29 mouse cellular contexts compared by ENCODE assay signal in genomic region chr2:46450698-46451097, GRCm38 (mm10).
DNase-seq lines count a peak whose midpoint lies in the region; ATAC-seq and TF ChIP-seq lines count a peak whose summit lies in the region.
"Had no signal": no experiment of that assay in that cellular context is flagged by ENCODE, and none has a peak within 500 bp of the region (broad histone marks: within the 10 kb centered on the region; RNA-seq: fewer than 3 reads in every experiment).

No protein-coding gene starts in this region.

- peak overlapping the region; percentile 31 for H3K27ac ChIP-seq in gastrocnemius, adult 2 months
- H3K27ac ChIP-seq in lung, embryonic 15.5 days, result peak overlapping the region; percentile 6; the same call in 1 of the 2 replicates
- H3K27ac ChIP-seq: embryonic facial prominence, embryonic 12.5 days; forebrain, embryonic 10.5 days; forebrain, embryonic 15.5 days; intestine, embryonic 15.5 days; limb, embryonic 10.5 days; limb, embryonic 15.5 days; liver, embryonic 14.5 days; macrophage; midbrain, embryonic 13.5 days; stomach, embryonic 15.5 days had no signal

- H3K4me1 ChIP-seq in lung, embryonic 15.5 days, result no peaks in the 10 kb centered on the region
- H3K4me1 ChIP-seq: embryonic facial prominence, embryonic 12.5 days; forebrain, embryonic 10.5 days; forebrain, embryonic 15.5 days; intestine, embryonic 15.5 days; limb, embryonic 10.5 days; limb, embryonic 15.5 days; midbrain, embryonic 13.5 days; stomach, embryonic 15.5 days had no signal

- TF ChIP-seq CTCF in gastrocnemius, adult 2 months (IDR thresholded peaks at IDR 0.05), result no peak

- H3K4me2 ChIP-seq in lung, embryonic 15.5 days, result no peak overlapping the region
- H3K4me2 ChIP-seq: embryonic facial prominence, embryonic 12.5 days; forebrain, embryonic 15.5 days; intestine, embryonic 15.5 days; limb, embryonic 15.5 days; midbrain, embryonic 13.5 days; stomach, embryonic 15.5 days had no signal

- H3K4me3 ChIP-seq in gastrocnemius, adult 2 months, result no peak overlapping the region
- no peak overlapping the region for H3K4me3 ChIP-seq in lung, embryonic 15.5 days
- H3K4me3 ChIP-seq: embryonic facial prominence, embryonic 12.5 days; forebrain, embryonic 10.5 days; forebrain, embryonic 15.5 days; intestine, embryonic 15.5 days; limb, embryonic 10.5 days; limb, embryonic 15.5 days; midbrain, embryonic 13.5 days; stomach, embryonic 15.5 days had no signal

- WGBS in lung, embryonic 15.5 days, result 10% methylated on average over 6 of the region's 6 CpGs

- ATAC-seq in lung, embryonic 15.5 days (ENCODE audit: borderline replicate concordance, extremely low read depth, low FRiP score, low TSS enrichment), result peak; percentile 88; the same call in 1 of the 2 replicates
- ATAC-seq in monocyte, adult 5-6 weeks (replicated peaks; ENCODE audit: insufficient number of reproducible peaks, low FRiP score, low TSS enrichment, poor library complexity, severe bottlenecking), result no peak
- ATAC-seq: forebrain, embryonic 15.5 days; hindbrain, embryonic 16.5 days; intestine, embryonic 15.5 days; midbrain, embryonic 13.5 days had no signal

- DNase-seq in gastrocnemius, adult 2 months, result no peak
- no peak for DNase-seq in gastrocnemius, postnatal 4 days (ENCODE audit: low spot score in 2 of 2)
- DNase-seq in 3T3-L1 (ENCODE audit: low read depth, low spot score), result peak; percentile 33
- peak; percentile 48 for DNase-seq in lung, postnatal 25 days (ENCODE audit: low spot score)
- no peak for DNase-seq in embryo, embryonic 10 days (ENCODE audit: low spot score)
- DNase-seq: adrenal gland, adult 2 months; adrenal gland, postnatal 36 days; cerebellum, adult 18-20 months; cerebellum, postnatal 25 days; heart, postnatal 14 days; kidney, adult 2 months; kidney, postnatal 36 days; retina, postnatal 1 day; right cerebral cortex, postnatal 14 days; thymus, adult 18-20 months; thymus, postnatal 25 days had no signal

- H3K9me3 ChIP-seq in lung, embryonic 15.5 days, result no peaks in the 10 kb centered on the region
- H3K9me3 ChIP-seq: embryonic facial prominence, embryonic 12.5 days; forebrain, embryonic 10.5 days; forebrain, embryonic 15.5 days; intestine, embryonic 15.5 days; limb, embryonic 10.5 days; limb, embryonic 15.5 days; midbrain, embryonic 13.5 days; stomach, embryonic 15.5 days had no signal

- intact Hi-C loops in gastrocnemius, adult 2 months (cut with DNase I), result no loop called here

- no peak overlapping the region for H3K9ac ChIP-seq in lung, embryonic 15.5 days
- H3K9ac ChIP-seq: embryonic facial prominence, embryonic 12.5 days; forebrain, embryonic 15.5 days; intestine, embryonic 15.5 days; limb, embryonic 15.5 days; liver, embryonic 14.5 days; midbrain, embryonic 13.5 days; stomach, embryonic 15.5 days had no signal

- H3K36me3 ChIP-seq in lung, embryonic 15.5 days, result no peaks in the 10 kb centered on the region
- H3K36me3 ChIP-seq: embryonic facial prominence, embryonic 12.5 days; forebrain, embryonic 10.5 days; forebrain, embryonic 15.5 days; intestine, embryonic 15.5 days; limb, embryonic 10.5 days; limb, embryonic 15.5 days; midbrain, embryonic 13.5 days; stomach, embryonic 15.5 days had no signal

- H3K27me3 ChIP-seq in lung, embryonic 15.5 days, result no peaks in the 10 kb centered on the region
- H3K27me3 ChIP-seq: embryonic facial prominence, embryonic 12.5 days; forebrain, embryonic 15.5 days; intestine, embryonic 15.5 days; limb, embryonic 15.5 days; midbrain, embryonic 13.5 days; stomach, embryonic 15.5 days had no signal

Comparison
In these comparisons a context has a peak if more than half of its experiments do, and no peak if none do; other contexts are left out.
1. DNase-seq: peak in 3T3-L1 (single experiment) and lung, postnatal 25 days (single experiment); none in gastrocnemius, adult 2 months (single experiment), gastrocnemius, postnatal 4 days (0 of 2) and embryo, embryonic 10 days (single experiment).